Mouse (Mus musculus) bone marrow macrophage, adult 2 months (primary cell): ENCODE measurements around the gene Acp4.

Experiments used
- CTCF ChIP-seq: IDR thresholded peaks from 2 replicates; pipeline ENCODE4 v1.5.1; 2012; ENCODE audit warnings: low read depth, mild to moderate bottlenecking, low read length, moderate library complexity
- POLR2A ChIP-seq: IDR thresholded peaks from 2 replicates; pipeline ENCODE4 v1.6.1; 2012; ENCODE audit warnings: mild to moderate bottlenecking, low read depth, low read length, borderline replicate concordance

DNA sequence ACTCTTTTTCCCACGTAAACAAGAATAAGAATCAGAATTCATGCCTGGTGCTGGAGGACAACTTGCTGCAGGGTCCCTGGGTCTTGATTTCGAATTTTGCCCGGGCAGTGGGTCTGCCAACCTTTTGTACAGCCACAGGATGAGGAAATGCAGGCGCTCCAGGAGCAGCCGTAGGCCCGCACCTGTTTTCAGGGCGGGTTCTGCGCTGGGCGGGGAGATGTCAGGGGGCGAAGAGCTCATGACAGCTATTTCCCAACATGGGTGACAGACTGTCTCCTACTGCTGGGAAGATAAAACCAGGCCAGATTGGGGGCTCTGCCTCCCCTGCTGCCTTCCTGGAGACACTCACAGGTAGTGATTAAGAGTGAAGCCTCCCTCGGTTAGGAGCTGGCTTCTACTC lies 16.9 kb upstream of the Acp4 start:
- TF ChIP-seq POLR2A (no peak), CTCF (no peak)
